Mouse (Mus musculus): ENCODE results near the gene Dlx5. TPM values are rescaled to one million over a fixed set of nuclear protein-coding genes. Genes with fewer than 3 reads are reported as not detected.

The Dlx5 gene
- polyA plus RNA-seq (2012; rRNA removed) = 0.41 and 0.71 TPM in 2 replicates

- Histone ChIP-seq H3K4me3 (ENCODE audit: control insufficient read depth, insufficient read depth, low read length) (no peak within 1 kb of the TSS), H3K4me1 (replicated peaks; ENCODE audit: control insufficient read depth, insufficient read depth, low read length) (no peaks in the 10 kb centered on the region), H3K36me3 (ENCODE audit: control insufficient read depth, insufficient read depth, low read length) (no peaks in the 10 kb centered on the region), H3K27me3 (ENCODE audit: control insufficient read depth, insufficient read depth, low read length) (peaks cover 5% of the 10 kb centered on the region; the same call in 1 of the 2 replicates), H3K27ac (ENCODE audit: control insufficient read depth, insufficient read depth, low read length) (no peak within 1 kb of the TSS)
- no peak for TF ChIP-seq CTCF (IDR thresholded peaks at IDR 0.05; ENCODE audit: borderline replicate concordance, control insufficient read depth, extremely low read depth, insufficient read depth, low read length, poor library complexity)
- TF ChIP-seq POLR2A (IDR thresholded peaks at IDR 0.05; ENCODE audit: control insufficient read depth, extremely low read depth, insufficient read depth, low read length, poor library complexity) = no peak
- WGBS = 7% methylated on average over 36 of the region's 42 CpGs
- DNase-seq = no peak
These were observed at the start of gene Dlx5 for GRCm38 (mm10) chr6:6881638-6882190. TSS of gene Dlx5 (minus strand) at chr6:6882085.

- TF ChIP-seq POLR2A (IDR thresholded peaks at IDR 0.05; ENCODE audit: control insufficient read depth, extremely low read depth, insufficient read depth, low read length, poor library complexity) (no peak), CTCF (IDR thresholded peaks at IDR 0.05; ENCODE audit: borderline replicate concordance, control insufficient read depth, extremely low read depth, insufficient read depth, low read length, poor library complexity) (no peak)
- H3K4me1 ChIP-seq (replicated peaks; ENCODE audit: control insufficient read depth, insufficient read depth, low read length) = no peaks in the 10 kb centered on the region
- no peaks in the 10 kb centered on the region for H3K36me3 ChIP-seq (ENCODE audit: control insufficient read depth, insufficient read depth, low read length)
- no peaks in the 10 kb centered on the region for H3K27me3 ChIP-seq (ENCODE audit: control insufficient read depth, insufficient read depth, low read length)
- H3K27ac ChIP-seq (ENCODE audit: control insufficient read depth, insufficient read depth, low read length) = no peak overlapping the region
- H3K4me3 ChIP-seq (ENCODE audit: control insufficient read depth, insufficient read depth, low read length) = no peak overlapping the region
- DNase-seq = no peak
- 89% methylated on average over 4 of the region's 4 CpGs for WGBS
These were observed 49.6 kb upstream of the Dlx5 start for GRCm38 (mm10) chr6:6931507-6931906.

- 91% methylated on average over 4 of the region's 4 CpGs for WGBS
- Histone ChIP-seq H3K4me1 (replicated peaks; ENCODE audit: control insufficient read depth, insufficient read depth, low read length) (no peaks in the 10 kb centered on the region), H3K27ac (ENCODE audit: control insufficient read depth, insufficient read depth, low read length) (no peak overlapping the region), H3K36me3 (ENCODE audit: control insufficient read depth, insufficient read depth, low read length) (no peaks in the 10 kb centered on the region), H3K27me3 (ENCODE audit: control insufficient read depth, insufficient read depth, low read length) (no peaks in the 10 kb centered on the region), H3K4me3 (ENCODE audit: control insufficient read depth, insufficient read depth, low read length) (no peak overlapping the region)
- no peak for DNase-seq
- TF ChIP-seq CTCF (IDR thresholded peaks at IDR 0.05; ENCODE audit: borderline replicate concordance, control insufficient read depth, extremely low read depth, insufficient read depth, low read length, poor library complexity) (no peak), POLR2A (IDR thresholded peaks at IDR 0.05; ENCODE audit: control insufficient read depth, extremely low read depth, insufficient read depth, low read length, poor library complexity) (no peak)
These were observed 48.9 kb upstream of the Dlx5 start for GRCm38 (mm10) chr6:6930831-6931230.

GRCm38 (mm10) chr6:6925264-6925663, 43.4 kb upstream of the Dlx5 start:
- DNase-seq = no peak
- H3K4me3 ChIP-seq (ENCODE audit: control insufficient read depth, insufficient read depth, low read length) = no peak overlapping the region
- 43% methylated on average over 1 of the region's 1 CpGs for whole genome bisulfite sequencing
- no peak overlapping the region for H3K27ac ChIP-seq (ENCODE audit: control insufficient read depth, insufficient read depth, low read length)
- no peaks in the 10 kb centered on the region for H3K4me1 ChIP-seq (replicated peaks; ENCODE audit: control insufficient read depth, insufficient read depth, low read length)
- H3K27me3 ChIP-seq (ENCODE audit: control insufficient read depth, insufficient read depth, low read length) = no peaks in the 10 kb centered on the region
- no peaks in the 10 kb centered on the region for H3K36me3 ChIP-seq (ENCODE audit: control insufficient read depth, insufficient read depth, low read length)
- no peak for TF ChIP-seq CTCF (IDR thresholded peaks at IDR 0.05; ENCODE audit: borderline replicate concordance, control insufficient read depth, extremely low read depth, insufficient read depth, low read length, poor library complexity)
- TF ChIP-seq POLR2A (IDR thresholded peaks at IDR 0.05; ENCODE audit: control insufficient read depth, extremely low read depth, insufficient read depth, low read length, poor library complexity) = no peak

GRCm38 (mm10) chr6:6917334-6917733, 35.4 kb upstream of the Dlx5 start:
- no peak overlapping the region for H3K27ac ChIP-seq (ENCODE audit: control insufficient read depth, insufficient read depth, low read length)
- H3K36me3 ChIP-seq (ENCODE audit: control insufficient read depth, insufficient read depth, low read length) = no peaks in the 10 kb centered on the region
- H3K4me1 ChIP-seq (replicated peaks; ENCODE audit: control insufficient read depth, insufficient read depth, low read length) = no peaks in the 10 kb centered on the region
- WGBS = 95% methylated on average over 4 of the region's 4 CpGs
- no peak overlapping the region for H3K4me3 ChIP-seq (ENCODE audit: control insufficient read depth, insufficient read depth, low read length)
- no peak for DNase-seq
- H3K27me3 ChIP-seq (ENCODE audit: control insufficient read depth, insufficient read depth, low read length) = no peaks in the 10 kb centered on the region
- TF ChIP-seq POLR2A (IDR thresholded peaks at IDR 0.05; ENCODE audit: control insufficient read depth, extremely low read depth, insufficient read depth, low read length, poor library complexity) = no peak
- TF ChIP-seq CTCF (IDR thresholded peaks at IDR 0.05; ENCODE audit: borderline replicate concordance, control insufficient read depth, extremely low read depth, insufficient read depth, low read length, poor library complexity) = no peak

GRCm38 (mm10) chr6:6915526-6915915, 33.6 kb upstream of the Dlx5 start:
- TF ChIP-seq POLR2A (IDR thresholded peaks at IDR 0.05; ENCODE audit: control insufficient read depth, extremely low read depth, insufficient read depth, low read length, poor library complexity) (no peak), CTCF (IDR thresholded peaks at IDR 0.05; ENCODE audit: borderline replicate concordance, control insufficient read depth, extremely low read depth, insufficient read depth, low read length, poor library complexity) (no peak)
- no peaks in the 10 kb centered on the region for H3K27me3 ChIP-seq (ENCODE audit: control insufficient read depth, insufficient read depth, low read length)
- no peaks in the 10 kb centered on the region for H3K4me1 ChIP-seq (replicated peaks; ENCODE audit: control insufficient read depth, insufficient read depth, low read length)
- 25% methylated on average over 9 of the region's 9 CpGs for WGBS
- no peaks in the 10 kb centered on the region for H3K36me3 ChIP-seq (ENCODE audit: control insufficient read depth, insufficient read depth, low read length)
- H3K27ac ChIP-seq (ENCODE audit: control insufficient read depth, insufficient read depth, low read length) = no peak overlapping the region
- no peak for DNase-seq
- no peak overlapping the region for H3K4me3 ChIP-seq (ENCODE audit: control insufficient read depth, insufficient read depth, low read length)

Data from thymus, adult 2 months (tissue).